Mouse (Mus musculus) G1E (cell line): ENCODE data around the gene Trp63.

Source experiments
- POLR2AphosphoS5 ChIP-seq: IDR thresholded peaks from 2 replicates; pipeline ENCODE4 v1.6.1; 2012; ENCODE audit warnings: low read depth, low read length, inconsistent platforms; ENCODE audit not compliant: insufficient replicate concordance
- TAL1 ChIP-seq: conservative IDR thresholded peaks from 2 replicates; pipeline ENCODE4 v1.6.1; 2012; ENCODE audit warnings: low read depth, low read length, inconsistent platforms, mixed read lengths

- TF ChIP-seq POLR2AphosphoS5: no peak
- TF ChIP-seq TAL1: no peak
Measured at GRCm38 (mm10) chr16:25826016-25826415, 142.5 kb downstream of the Trp63 start.
